ENCODE assay signal across 14 mouse cellular contexts in the genomic region with DNA sequence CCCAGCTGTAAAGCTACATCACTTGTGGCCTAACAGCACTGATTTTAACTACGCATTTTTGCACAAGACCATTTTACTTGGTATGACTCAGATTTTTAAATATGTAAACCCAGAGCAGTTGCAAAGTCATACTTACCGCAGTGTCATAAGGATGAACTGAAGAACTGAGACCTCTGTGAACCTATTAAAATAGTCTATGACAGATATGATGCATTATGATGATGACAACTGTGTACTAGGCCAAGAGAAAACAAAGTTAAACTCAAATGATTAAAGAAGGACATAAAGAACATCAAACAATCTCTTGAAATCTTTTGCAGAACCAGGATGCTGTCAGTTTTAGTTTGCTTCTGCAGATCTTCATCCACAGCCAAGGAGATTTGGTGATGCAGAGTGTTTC.
"Had no signal": no experiment of that assay in that cellular context is flagged by ENCODE, and none has a peak within 500 bp of the region (broad histone marks: within the 10 kb centered on the region; RNA-seq: fewer than 3 reads in every experiment).

No protein-coding gene starts in this region.

- H3K4me3 ChIP-seq: kidney, embryonic 15.5 days; limb, embryonic 12.5 days; limb, embryonic 15.5 days; midbrain, embryonic 12.5 days; midbrain, embryonic 15.5 days; stomach, embryonic 15.5 days had no signal

- ATAC-seq: liver, postnatal 0 days; lung, postnatal 0 days; midbrain, embryonic 15.5 days had no signal

- H3K27me3 ChIP-seq: kidney, embryonic 15.5 days; limb, embryonic 12.5 days; limb, embryonic 15.5 days; midbrain, embryonic 12.5 days; midbrain, embryonic 15.5 days; stomach, embryonic 15.5 days had no signal

- H3K36me3 ChIP-seq: kidney, embryonic 15.5 days; limb, embryonic 12.5 days; limb, embryonic 15.5 days; midbrain, embryonic 12.5 days; midbrain, embryonic 15.5 days; stomach, embryonic 15.5 days had no signal

- DNase-seq: kidney, adult 8-10 months; kidney, postnatal 10 days; kidney, postnatal 36 days; left cerebral cortex, postnatal 4 days; liver, postnatal 0 days; lung, embryonic 14.5 days; thymus, postnatal 25 days had no signal
